Mouse (Mus musculus) A20 (cell line): ENCODE results near the gene Psrc1.

Experiments
- DNase-seq: peaks from one replicate; pipeline ENCODE4 v3.0.0-alpha.2; 2011; ENCODE audit warnings: low read depth, low spot score

Psrc1 gene

DNA sequence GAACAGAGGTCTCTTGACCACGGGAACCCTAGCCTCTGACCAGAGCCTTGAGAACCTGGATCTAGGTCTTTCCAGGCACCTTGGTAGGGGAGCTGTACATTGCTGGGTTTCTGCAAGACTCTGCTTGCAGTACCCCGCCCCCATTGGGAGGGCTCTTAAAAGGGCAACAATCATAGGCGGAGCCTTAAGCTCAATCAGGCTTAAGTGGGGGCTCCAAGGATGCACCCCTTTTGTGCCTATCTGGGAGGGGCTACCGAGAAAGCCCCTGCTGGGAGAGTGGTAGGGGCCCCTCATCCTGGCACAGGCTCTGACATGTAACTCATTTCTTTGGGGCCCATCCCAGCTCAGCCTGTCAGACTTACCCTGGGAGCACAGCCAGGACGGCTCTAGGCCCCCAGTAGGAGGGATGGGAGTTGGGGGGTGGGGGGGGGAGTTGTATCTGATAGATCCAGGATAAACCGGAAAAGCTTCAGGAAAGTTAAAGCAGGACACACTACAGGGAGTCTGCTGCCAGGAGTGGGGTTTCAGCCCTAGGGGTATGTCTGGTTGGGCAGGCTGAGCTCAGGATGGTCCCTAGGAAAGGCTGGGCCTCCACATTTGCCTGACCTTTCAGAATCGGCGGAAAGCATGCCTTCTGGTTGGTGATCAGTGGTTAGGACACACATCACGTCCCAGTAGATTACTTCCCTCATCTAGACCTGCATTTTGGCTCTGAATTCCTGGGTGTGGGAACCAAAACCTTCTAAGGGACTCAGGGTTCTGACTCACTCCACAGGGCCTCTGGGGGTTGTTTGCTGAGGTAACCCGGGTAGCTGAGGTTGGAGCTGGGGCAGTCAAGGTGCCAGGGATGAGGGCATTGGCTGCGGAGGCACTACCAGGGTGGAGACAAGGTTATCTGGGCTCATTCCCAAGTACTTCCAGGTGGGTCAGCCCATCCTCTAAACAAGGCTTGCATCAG, 40.5 kb downstream of the Psrc1 start:
- no peak for DNase-seq

DNA sequence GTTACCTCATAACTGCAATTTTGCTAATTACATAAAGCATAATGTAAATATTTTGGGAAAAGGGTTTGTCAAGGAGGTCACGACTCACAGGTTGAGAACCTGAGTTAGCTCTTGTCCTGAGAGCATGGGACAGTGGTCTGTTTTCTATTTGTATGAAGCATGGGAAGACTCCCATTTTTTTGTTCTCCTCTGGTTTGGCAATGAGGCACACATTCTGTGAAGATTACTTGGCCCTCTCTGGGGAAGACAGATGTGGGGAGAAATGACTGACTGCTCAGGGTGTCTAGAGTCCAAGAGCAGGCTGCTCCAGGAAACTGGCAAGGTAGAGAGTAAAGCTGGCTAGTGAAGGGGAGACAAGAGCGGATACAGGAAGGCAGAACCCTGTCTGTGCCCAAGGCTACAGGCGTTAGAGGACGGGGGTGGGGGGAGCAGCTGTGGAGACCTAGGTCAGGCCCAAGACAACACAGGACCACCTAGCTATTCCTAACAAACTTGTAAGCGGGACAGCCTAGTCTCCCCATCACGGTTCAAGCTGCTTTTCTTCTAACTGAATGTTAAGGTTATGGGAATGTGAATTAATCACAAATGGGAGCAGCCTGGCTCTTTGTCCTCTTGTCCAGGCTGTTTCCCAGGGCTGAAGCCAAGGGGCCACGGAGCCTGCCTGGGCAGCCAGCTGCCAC, 41.4 kb downstream of the Psrc1 start:
- DNase-seq = no peak

DNA sequence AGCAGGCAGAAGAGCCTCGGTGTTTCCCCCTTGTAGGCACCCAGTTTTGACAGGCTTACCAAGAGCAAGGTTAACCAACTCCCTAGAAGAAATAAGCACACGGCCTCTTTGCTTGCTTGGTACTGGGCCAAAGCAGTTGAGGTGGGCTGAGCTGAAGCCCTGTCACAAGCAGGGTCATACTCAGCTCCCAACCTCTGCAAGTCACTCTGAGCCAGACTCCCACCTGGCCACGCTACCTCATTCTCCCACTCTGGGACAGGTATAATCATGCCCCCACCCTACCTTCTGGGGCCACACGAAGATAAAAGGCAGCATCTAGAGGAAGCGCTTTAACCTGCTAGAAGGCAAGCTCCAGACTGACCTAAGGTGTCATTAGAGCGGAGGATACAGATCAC, 42.0 kb downstream of the Psrc1 start:
- no peak for DNase-seq

DNA sequence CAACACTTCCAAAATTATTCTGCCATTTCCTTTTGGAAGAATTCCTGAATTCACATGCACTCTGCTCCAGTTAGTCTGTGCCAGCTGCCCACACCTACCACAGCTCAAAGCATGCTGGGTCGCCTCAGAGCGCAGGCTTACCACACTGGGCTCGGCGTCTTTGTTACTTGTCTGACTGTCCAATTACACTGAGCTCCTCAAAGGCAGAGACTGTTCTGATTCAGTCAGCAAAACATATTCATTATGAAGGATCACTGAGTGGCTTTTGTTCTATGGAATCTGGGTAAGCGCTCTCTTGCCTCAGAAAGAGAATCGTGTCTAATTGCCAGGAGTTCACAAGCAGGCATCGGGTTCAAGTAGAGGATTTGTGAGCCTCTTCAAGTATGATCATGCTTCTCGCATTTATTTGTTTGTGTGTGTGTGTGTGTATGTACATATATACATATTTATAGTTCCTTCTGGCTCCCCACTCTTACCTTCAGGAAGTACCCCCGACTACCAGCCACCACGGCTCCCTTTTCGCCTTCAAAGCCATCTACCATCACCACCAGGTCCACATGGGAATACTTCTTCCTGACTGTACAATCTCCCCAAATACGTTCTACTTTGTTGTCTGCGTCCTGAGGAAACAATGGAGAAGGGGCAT, 49.0 kb downstream of the Psrc1 start:
- DNase-seq = no peak

DNA sequence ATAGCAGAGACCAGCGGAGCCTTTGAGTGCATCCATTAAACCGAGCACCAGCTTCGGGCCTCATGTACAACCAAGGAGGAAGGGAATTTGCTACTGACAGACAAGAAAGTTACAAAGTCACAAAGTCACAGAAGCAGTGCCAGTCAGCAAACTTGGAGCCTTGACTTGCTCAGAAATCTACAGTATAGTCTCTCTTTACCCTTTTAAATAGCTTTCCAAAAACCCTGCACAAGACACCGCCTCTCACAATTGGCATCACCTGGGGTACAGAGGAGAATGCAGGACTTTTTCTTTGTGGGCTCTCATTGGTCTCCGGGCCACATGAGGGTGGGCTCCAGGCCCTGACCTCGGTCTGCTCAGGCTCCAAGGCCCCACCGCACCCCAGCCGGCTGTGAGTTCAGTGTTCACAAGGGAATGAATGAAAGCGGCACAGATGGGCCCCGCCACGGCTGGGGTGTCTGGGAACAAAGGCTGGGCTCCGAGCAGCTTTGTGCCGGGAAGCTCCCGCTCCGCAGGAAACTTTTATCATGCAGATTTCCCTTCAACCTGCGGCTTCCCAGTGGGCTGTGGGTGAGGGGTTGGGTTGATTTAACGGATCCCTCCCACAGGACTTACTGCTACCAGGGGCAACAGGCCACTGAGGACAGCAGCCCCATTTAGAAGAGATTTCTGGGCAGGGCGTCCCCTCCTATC, 49.7 kb downstream of the Psrc1 start:
- no peak for DNase-seq

DNA sequence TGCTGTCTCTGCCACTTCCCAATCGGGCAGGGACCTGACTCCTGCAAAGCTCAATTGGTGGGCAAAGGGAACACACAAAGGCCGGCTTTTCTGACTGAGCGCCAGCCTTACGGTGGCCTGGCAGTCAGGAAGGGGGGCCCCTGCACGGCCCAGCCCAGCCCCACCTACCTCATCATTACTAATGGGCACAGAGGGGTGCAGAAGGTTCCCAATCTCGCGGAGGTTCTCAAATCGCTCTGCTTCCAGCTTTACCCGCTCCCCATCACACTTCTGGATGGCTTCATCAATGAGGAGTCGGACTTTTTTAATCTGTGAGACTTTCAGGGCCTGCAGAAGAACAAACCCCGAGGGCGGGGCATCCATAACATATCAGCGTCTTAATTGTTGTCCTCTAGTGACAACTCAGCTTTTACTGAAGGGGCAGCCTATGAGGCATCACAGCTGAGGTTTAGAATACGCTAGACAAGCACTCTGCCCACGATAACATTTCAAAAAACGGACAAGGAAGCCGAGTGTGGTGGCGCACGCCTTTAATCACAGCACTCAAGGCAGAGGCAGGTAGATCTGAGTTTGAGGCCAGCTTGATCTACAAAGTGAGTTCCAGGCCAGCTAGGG, 50.3 kb downstream of the Psrc1 start:
- DNase-seq = no peak

DNA sequence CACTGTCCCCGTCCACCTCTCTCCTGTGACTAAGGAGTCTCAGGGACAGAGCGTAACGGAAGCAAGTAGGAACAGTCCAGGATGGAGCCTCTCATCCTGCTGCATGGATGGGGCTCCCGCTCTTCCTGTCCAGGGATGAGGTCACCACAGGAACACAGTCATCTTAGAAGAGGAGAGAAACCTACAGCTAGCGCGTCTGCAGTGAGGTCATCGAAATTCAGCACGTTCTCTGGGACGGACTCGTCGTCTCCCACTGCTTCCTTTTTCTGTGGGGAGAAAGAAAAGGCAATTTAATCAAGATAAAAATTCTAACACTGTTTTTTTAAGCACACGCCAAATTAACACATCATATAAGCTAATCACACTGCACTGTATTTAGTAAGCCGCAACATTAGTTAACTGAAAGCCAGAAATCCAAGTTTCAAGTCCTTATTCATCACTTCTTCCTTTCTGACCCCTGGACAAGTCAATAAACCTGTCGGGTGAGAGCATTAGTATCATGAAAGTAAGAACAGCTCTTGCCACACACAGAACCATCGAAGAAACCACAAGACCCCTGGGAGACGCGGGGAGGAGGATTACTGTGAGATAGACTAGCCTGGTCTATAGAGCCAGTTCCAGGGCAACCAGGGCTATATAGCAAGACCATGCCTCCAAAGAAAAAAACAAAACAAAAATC, 52.2 kb downstream of the Psrc1 start:
- no peak for DNase-seq

DNA sequence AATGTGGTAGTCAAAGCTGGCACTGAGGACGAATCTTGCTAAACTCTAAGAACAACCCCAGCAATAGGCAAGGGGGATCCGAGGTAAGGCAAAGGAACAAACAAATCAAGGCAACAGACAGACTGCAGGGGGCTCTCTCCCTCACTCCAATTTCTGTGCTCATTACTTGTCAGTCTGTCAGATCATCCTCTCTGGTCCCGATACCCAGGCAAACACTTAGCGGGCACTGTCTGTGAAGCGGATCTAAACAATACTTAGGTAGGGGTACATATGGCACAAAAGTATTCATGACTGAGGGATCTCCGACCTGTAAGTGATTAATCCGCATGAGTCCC, 52.7 kb downstream of the Psrc1 start:
- DNase-seq = no peak
